Mouse (Mus musculus): Measurements from ENCODE around the gene Mob3a. TPM values are rescaled to one million over a fixed set of nuclear protein-coding genes. Genes with fewer than 3 reads are reported as not detected.
A peak's percentile ranks its signal among the peaks of the same experiment; 100 is the strongest.

Gene Mob3a
- total and polyA plus RNA-seq, 2 experiments from 2014 or later: 10.8 to 15.0 TPM

DNA sequence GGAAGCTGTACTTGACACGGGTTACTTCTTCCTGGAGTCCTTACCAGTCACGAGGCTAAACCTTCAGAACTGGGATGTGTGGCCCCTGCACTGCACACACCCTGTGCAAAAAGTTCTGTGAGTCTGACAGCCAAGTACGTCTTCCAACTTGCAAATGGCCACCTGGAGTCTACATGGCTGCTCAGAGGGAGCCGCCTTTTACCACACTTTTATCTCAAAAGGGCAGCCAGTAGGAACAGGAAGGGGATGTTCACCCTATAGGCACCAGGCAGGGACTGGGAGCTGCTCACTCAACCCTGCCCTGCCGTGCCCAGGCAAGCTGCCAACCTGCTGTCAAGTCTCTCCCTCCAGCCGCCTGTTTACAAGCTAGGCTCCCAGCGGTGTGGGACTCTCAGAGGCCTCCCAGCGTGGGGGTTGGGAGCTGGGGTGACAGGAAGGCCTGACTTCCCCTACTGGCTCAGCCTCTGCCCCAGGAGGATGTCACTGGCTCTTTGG, 23.8 kb downstream of the Mob3a start, which contains the start of gene Mknk2:
TSS of gene Mknk2 (minus strand) at position 171 of the 495 bp plus-strand sequence.
- H3K4me3 ChIP-seq (ENCODE audit: low read depth, low read length): peak within 1 kb of the TSS; percentile 50
- H3K4me2 ChIP-seq (ENCODE audit: low read depth, low read length): peak within 1 kb of the TSS; percentile 75
- no peaks in the 10 kb centered on the region for H3K27me3 ChIP-seq (ENCODE audit: control insufficient read depth, insufficient read depth, low read length)
- ATAC-seq (ENCODE audit: insufficient read depth, low read depth): peak; percentile 66
- H3K9ac ChIP-seq (replicated peaks; ENCODE audit: low read depth, low read length): peak within 1 kb of the TSS; percentile 79
- WGBS: under 1% methylated on average over 8 of the region's 8 CpGs
- H3K9me3 ChIP-seq (replicated peaks; ENCODE audit: control insufficient read depth, low read length): no peaks in the 10 kb centered on the region
- H3K36me3 ChIP-seq (replicated peaks; ENCODE audit: control insufficient read depth, insufficient read depth, low read length): 0 out of 2 replicates have a peak, but pooled peaks cover under 1% of the 10 kb centered on the region
- peaks cover 53% of the 10 kb centered on the region for H3K4me1 ChIP-seq (ENCODE audit: control insufficient read depth, insufficient read depth)
- TF ChIP-seq CTCF (IDR thresholded peaks at IDR 0.05; ENCODE audit: low read depth) (peak; percentile 26), EP300 (IDR thresholded peaks at IDR 0.05; ENCODE audit: low read depth) (peak; percentile 95; the same call in 1 of the 2 replicates)
- peak; percentile 98 for DNase-seq (ENCODE audit: low spot score)
- H3K27ac ChIP-seq (ENCODE audit: low read depth): peak within 1 kb of the TSS; percentile 99

DNA sequence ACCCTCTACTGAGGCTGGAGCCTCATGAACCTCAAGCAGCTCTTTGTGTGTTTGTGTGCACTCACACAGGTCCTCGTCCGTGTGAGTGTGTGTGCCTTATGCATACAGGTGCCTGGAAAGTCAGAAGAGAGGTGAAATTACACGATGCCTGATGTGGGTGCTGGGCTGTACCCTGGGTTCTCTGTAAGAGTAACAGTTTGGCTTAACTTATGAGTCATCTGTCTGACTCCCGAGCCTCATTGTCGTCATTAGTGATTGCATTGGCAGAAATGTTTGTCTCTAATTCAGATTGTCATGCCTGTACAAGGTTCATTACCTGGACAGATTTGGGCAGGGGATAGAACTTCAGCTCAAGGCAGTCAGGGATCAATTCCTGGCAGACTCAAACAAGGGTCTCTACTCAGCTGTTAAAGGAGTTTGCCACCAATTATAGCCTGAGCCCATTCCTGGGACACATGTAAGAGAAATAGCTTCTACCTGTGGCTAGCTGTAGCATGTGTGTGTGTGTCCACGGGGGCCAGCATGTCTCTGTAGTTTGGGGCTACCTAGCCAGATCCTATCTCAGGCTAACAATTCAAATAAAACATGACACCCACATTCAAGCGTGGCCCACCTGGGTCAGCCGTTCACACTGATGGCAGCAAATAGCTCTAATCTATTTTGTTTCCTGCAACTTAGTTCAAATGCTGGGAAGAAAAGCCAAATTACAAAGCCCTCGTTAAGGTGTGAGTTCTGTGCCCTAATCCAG, 24.5 kb downstream of the Mob3a start:
- peak overlapping the region; percentile 79 for H3K9ac ChIP-seq (replicated peaks; ENCODE audit: low read depth, low read length)
- peak overlapping the region; percentile 50 for H3K4me3 ChIP-seq (ENCODE audit: low read depth, low read length)
- TF ChIP-seq CTCF (IDR thresholded peaks at IDR 0.05; ENCODE audit: low read depth) (no peak), EP300 (IDR thresholded peaks at IDR 0.05; ENCODE audit: low read depth) (no peak)
- H3K27me3 ChIP-seq (ENCODE audit: control insufficient read depth, insufficient read depth, low read length): no peaks in the 10 kb centered on the region
- 0 out of 2 replicates have a peak, but pooled peaks cover 3% of the 10 kb centered on the region for H3K36me3 ChIP-seq (replicated peaks; ENCODE audit: control insufficient read depth, insufficient read depth, low read length)
- H3K27ac ChIP-seq (ENCODE audit: low read depth): peak overlapping the region; percentile 99
- DNase-seq (ENCODE audit: low spot score) (no peak), ATAC-seq (ENCODE audit: insufficient read depth, low read depth) (no peak)
- H3K4me1 ChIP-seq (ENCODE audit: control insufficient read depth, insufficient read depth): peaks cover 60% of the 10 kb centered on the region
- WGBS: 18% methylated on average over 9 of the region's 9 CpGs
- H3K4me2 ChIP-seq (ENCODE audit: low read depth, low read length): peak overlapping the region; percentile 75
- H3K9me3 ChIP-seq (replicated peaks; ENCODE audit: control insufficient read depth, low read length): no peaks in the 10 kb centered on the region

DNA sequence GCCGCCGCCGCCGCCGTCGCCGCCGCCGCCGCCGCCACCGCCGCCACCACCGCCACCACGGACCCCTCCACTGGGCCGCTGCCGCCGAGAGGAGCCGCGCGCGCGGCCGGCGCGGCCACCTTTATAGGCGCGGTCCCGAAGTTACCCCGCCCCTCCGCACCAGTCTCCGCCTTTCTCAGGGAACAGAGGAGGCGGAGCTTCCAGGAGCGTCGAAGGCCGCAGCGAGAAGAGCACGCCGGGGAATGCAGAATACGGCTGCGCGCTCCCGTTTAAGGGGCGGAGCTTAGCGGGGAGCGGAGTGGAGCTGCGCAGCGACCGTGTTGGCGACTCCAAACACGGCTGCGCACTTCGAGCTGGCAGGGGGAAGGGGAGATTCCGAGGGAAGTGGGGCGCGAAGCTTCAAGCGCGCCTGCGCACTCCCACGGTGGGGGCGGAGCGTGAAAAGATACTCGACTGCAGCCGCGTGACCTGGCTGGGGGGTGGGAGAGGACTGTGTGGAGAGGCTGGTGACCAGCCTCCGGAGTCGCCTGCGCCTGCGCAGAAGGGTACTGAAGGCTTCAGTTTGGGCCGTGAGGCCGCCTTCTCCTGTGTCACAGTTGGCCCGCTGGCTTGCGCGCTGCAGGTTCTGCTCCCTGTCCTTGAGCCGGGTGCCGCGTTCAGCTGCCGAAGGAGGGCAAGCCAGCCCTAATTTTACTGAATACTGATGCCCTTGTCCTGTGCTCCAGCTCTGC, 25.4 kb downstream of the Mob3a start:
- Histone ChIP-seq H3K9ac (replicated peaks; ENCODE audit: low read depth, low read length) (peak overlapping the region; percentile 98), H3K36me3 (replicated peaks; ENCODE audit: control insufficient read depth, insufficient read depth, low read length) (peaks cover 7% of the 10 kb centered on the region), H3K27ac (ENCODE audit: low read depth) (peak overlapping the region; percentile 99), H3K9me3 (replicated peaks; ENCODE audit: control insufficient read depth, low read length) (no peaks in the 10 kb centered on the region), H3K4me1 (ENCODE audit: control insufficient read depth, insufficient read depth) (peaks cover 64% of the 10 kb centered on the region), H3K4me2 (ENCODE audit: low read depth, low read length) (peak overlapping the region; percentile 75), H3K4me3 (ENCODE audit: low read depth, low read length) (peak overlapping the region; percentile 94), H3K27me3 (ENCODE audit: control insufficient read depth, insufficient read depth, low read length) (no peaks in the 10 kb centered on the region)
- under 1% methylated on average over 56 of the region's 78 CpGs for WGBS
- TF ChIP-seq CTCF (IDR thresholded peaks at IDR 0.05; ENCODE audit: low read depth) (no peak), EP300 (IDR thresholded peaks at IDR 0.05; ENCODE audit: low read depth) (peak; percentile 9; the same call in 1 of the 2 replicates)
- ATAC-seq (ENCODE audit: insufficient read depth, low read depth): peak; percentile 86
- peak; percentile 99 for DNase-seq (ENCODE audit: low spot score)

DNA sequence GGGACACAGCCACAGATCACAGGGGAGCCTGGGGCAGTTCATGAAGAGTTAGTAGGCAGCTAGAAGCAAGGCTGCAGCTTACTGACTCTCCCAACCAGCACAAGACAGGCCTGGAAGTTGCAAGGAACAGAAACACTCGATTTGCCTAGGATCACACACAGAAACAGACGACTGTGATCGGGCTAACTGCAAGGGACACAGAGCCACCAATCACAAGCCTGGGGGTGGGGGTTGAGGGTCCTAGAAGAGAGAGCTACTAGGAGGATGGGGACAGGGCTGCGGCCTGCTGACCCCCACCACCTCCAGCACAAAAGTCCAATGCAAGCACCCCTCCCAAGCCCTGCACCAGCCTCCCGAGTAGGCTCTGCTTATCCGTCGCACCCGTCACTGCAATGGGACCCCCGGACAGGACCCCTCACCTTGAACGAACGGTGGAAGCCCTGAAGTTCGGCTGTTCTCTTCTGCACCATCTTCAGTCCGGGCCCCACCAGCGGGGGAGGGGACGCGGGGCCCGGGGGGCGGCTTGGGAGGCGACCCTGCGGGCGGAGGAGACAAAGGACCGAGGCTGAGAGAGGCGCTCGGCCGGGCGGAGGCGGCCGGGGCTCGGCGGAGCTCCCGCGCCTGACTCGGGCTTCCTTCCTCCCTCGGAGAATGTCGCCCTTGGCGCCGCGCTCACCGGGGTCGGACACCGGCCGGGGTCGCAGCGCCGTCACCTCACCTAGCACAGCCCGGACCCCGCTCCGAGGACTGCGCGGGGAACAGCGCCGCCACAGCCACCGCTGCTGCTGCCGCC, 26.2 kb downstream of the Mob3a start:
- no peak for ATAC-seq (ENCODE audit: insufficient read depth, low read depth)
- Histone ChIP-seq H3K9ac (replicated peaks; ENCODE audit: low read depth, low read length) (peak overlapping the region; percentile 98), H3K4me3 (ENCODE audit: low read depth, low read length) (peak overlapping the region; percentile 94), H3K36me3 (replicated peaks; ENCODE audit: control insufficient read depth, insufficient read depth, low read length) (peaks cover 15% of the 10 kb centered on the region), H3K27ac (ENCODE audit: low read depth) (peak overlapping the region; percentile 92), H3K4me2 (ENCODE audit: low read depth, low read length) (peak overlapping the region; percentile 69), H3K4me1 (ENCODE audit: control insufficient read depth, insufficient read depth) (peaks cover 71% of the 10 kb centered on the region), H3K27me3 (ENCODE audit: control insufficient read depth, insufficient read depth, low read length) (no peaks in the 10 kb centered on the region), H3K9me3 (replicated peaks; ENCODE audit: control insufficient read depth, low read length) (no peaks in the 10 kb centered on the region)
- under 1% methylated on average over 22 of the region's 54 CpGs for WGBS
- TF ChIP-seq EP300 (IDR thresholded peaks at IDR 0.05; ENCODE audit: low read depth): no peak
- no peak for TF ChIP-seq CTCF (IDR thresholded peaks at IDR 0.05; ENCODE audit: low read depth)
- DNase-seq (ENCODE audit: low spot score): peak; percentile 51

All from heart, postnatal 0 days (tissue).